Mouse (Mus musculus) urinary bladder, postnatal 14 days (tissue): ENCODE data around the gene Rpl10l.

Source experiments
- DNase-seq: peaks from one replicate; pipeline ENCODE4 v3.0.0; 2021; ENCODE audit warnings: low spot score

Rpl10l gene

GRCm38 (mm10) chr12:66283991-66284622, at the start of gene Rpl10l:
Gene Rpl10l, minus strand, starts transcription at chr12:66284401.
- DNase-seq = no peak

DNA sequence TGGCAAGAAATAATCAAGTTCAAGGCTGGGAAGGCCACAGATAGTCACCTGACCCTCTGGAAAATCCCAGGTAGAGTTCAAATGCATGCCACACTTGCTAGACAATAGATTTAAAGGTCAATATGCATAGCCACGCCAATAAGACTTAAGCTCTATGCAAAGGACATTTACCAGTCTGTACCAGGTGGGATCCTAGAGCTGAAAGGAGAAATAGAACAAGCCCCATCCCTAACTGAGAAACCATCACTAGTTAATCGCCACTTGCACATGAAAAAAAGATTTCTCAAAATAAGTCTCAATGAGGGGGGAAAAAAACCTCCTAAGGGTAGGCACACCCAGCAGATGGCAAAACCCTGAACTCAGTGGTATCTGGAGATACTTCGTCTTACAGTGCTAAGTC, 8.3 kb downstream of the Rpl10l start:
- DNase-seq = no peak

GRCm38 (mm10) chr12:66245461-66246099, 38.6 kb downstream of the Rpl10l start:
- no peak for DNase-seq

GRCm38 (mm10) chr12:66234158-66234557, 50.0 kb downstream of the Rpl10l start:
- no peak for DNase-seq
